Mouse (Mus musculus): ENCODE data around the gene Plxna4. TPM values are rescaled to one million over a fixed set of nuclear protein-coding genes. Genes with fewer than 3 reads are reported as not detected.

The Plxna4 gene
- polyA plus RNA-seq, 1 experiment from 2014 or later, result 2.3 TPM

- Histone ChIP-seq H3K4me3 (replicated peaks) (no peak overlapping the region), H3K27me3 (replicated peaks) (no peaks in the 10 kb centered on the region), H3K9me3 (no peaks in the 10 kb centered on the region), H3K9ac (no peak overlapping the region), H3K4me1 (replicated peaks) (no peaks in the 10 kb centered on the region), H3K36me3 (no peaks in the 10 kb centered on the region), H3K27ac (no peak overlapping the region), H3K4me2 (replicated peaks) (no peak overlapping the region)
- no peak for ATAC-seq
- 80% methylated on average over 3 of the region's 3 CpGs for WGBS
Measured at GRCm38 (mm10) chr6:32420610-32421009, 167.4 kb downstream of the Plxna4 start.

GRCm38 (mm10) chr6:32417351-32417750 is 170.6 kb downstream of the Plxna4 start:
- Histone ChIP-seq H3K9me3 (no peaks in the 10 kb centered on the region), H3K27ac (no peak overlapping the region), H3K4me1 (replicated peaks) (no peaks in the 10 kb centered on the region), H3K9ac (no peak overlapping the region), H3K4me3 (replicated peaks) (no peak overlapping the region), H3K27me3 (replicated peaks) (no peaks in the 10 kb centered on the region), H3K36me3 (no peaks in the 10 kb centered on the region), H3K4me2 (replicated peaks) (no peak overlapping the region)
- no peak for ATAC-seq
- WGBS, result 72% methylated on average over 4 of the region's 4 CpGs

GRCm38 (mm10) chr6:32411325-32411724 is 176.7 kb downstream of the Plxna4 start:
- H3K36me3 ChIP-seq, result no peaks in the 10 kb centered on the region
- WGBS, result 59% methylated on average over 5 of the region's 5 CpGs
- no peak overlapping the region for H3K27ac ChIP-seq
- no peak overlapping the region for H3K4me3 ChIP-seq (replicated peaks)
- H3K4me2 ChIP-seq (replicated peaks), result no peak overlapping the region
- H3K9ac ChIP-seq, result no peak overlapping the region
- no peaks in the 10 kb centered on the region for H3K4me1 ChIP-seq (replicated peaks)
- ATAC-seq, result peak; percentile 59; the same call in 1 of the 2 replicates
- no peaks in the 10 kb centered on the region for H3K9me3 ChIP-seq
- no peaks in the 10 kb centered on the region for H3K27me3 ChIP-seq (replicated peaks)

- WGBS, result 40% methylated on average over 1 of the region's 1 CpGs
- H3K27me3 ChIP-seq (replicated peaks), result no peaks in the 10 kb centered on the region
Measured at GRCm38 (mm10) chr6:32409625-32410024, 178.4 kb downstream of the Plxna4 start.

GRCm38 (mm10) chr6:32407574-32408185 is 180.3 kb downstream of the Plxna4 start:
- Histone ChIP-seq H3K27me3 (replicated peaks) (no peaks in the 10 kb centered on the region), H3K4me1 (replicated peaks) (0 out of 2 replicates have a peak, but pooled peaks cover 2% of the 10 kb centered on the region), H3K4me2 (replicated peaks) (no peak overlapping the region), H3K27ac (no peak overlapping the region), H3K36me3 (no peaks in the 10 kb centered on the region), H3K9ac (no peak overlapping the region), H3K4me3 (replicated peaks) (no peak overlapping the region), H3K9me3 (no peaks in the 10 kb centered on the region)
- ATAC-seq, result no peak
- WGBS, result 31% methylated on average over 8 of the region's 8 CpGs

More at GRCm38 (mm10) chr6:32409625-32410024, 178.4 kb downstream of the Plxna4 start:
- no peak for ATAC-seq
- no peaks in the 10 kb centered on the region for H3K36me3 ChIP-seq
- H3K4me3 ChIP-seq (replicated peaks), result no peak overlapping the region
- no peak overlapping the region for H3K9ac ChIP-seq
- no peaks in the 10 kb centered on the region for H3K9me3 ChIP-seq
- H3K4me2 ChIP-seq (replicated peaks), result no peak overlapping the region
- H3K4me1 ChIP-seq (replicated peaks), result no peaks in the 10 kb centered on the region
- H3K27ac ChIP-seq, result no peak overlapping the region

- Histone ChIP-seq H3K9ac (no peak overlapping the region), H3K4me3 (replicated peaks) (no peak overlapping the region), H3K9me3 (no peaks in the 10 kb centered on the region), H3K4me1 (replicated peaks) (0 out of 2 replicates have a peak, but pooled peaks cover 2% of the 10 kb centered on the region), H3K27ac (no peak overlapping the region), H3K36me3 (no peaks in the 10 kb centered on the region), H3K27me3 (replicated peaks) (no peaks in the 10 kb centered on the region), H3K4me2 (replicated peaks) (no peak overlapping the region)
- 86% methylated on average over 20 of the region's 20 CpGs for WGBS
- ATAC-seq, result no peak
Measured at GRCm38 (mm10) chr6:32406316-32407095, 181.5 kb downstream of the Plxna4 start.

GRCm38 (mm10) chr6:32402560-32403235 is 185.3 kb downstream of the Plxna4 start:
- 66% methylated on average over 3 of the region's 3 CpGs for WGBS
- H3K36me3 ChIP-seq, result no peaks in the 10 kb centered on the region

GRCm38 (mm10) chr6:32398261-32398660 is 189.7 kb downstream of the Plxna4 start:
- H3K27me3 ChIP-seq (replicated peaks), result no peaks in the 10 kb centered on the region
- H3K9me3 ChIP-seq, result no peaks in the 10 kb centered on the region
- no peak overlapping the region for H3K9ac ChIP-seq
- no peak overlapping the region for H3K4me2 ChIP-seq (replicated peaks)
- no peak for ATAC-seq
- H3K4me1 ChIP-seq (replicated peaks), result peaks cover 8% of the 10 kb centered on the region; the same call in 1 of the 2 replicates
- H3K27ac ChIP-seq, result no peak overlapping the region
- H3K36me3 ChIP-seq, result no peaks in the 10 kb centered on the region
- no peak overlapping the region for H3K4me3 ChIP-seq (replicated peaks)
- WGBS, result 92% methylated on average over 3 of the region's 3 CpGs

More at GRCm38 (mm10) chr6:32402560-32403235, 185.3 kb downstream of the Plxna4 start:
- Histone ChIP-seq H3K4me1 (replicated peaks) (0 out of 2 replicates have a peak, but pooled peaks cover 2% of the 10 kb centered on the region), H3K9ac (no peak overlapping the region), H3K27me3 (replicated peaks) (no peaks in the 10 kb centered on the region), H3K4me2 (replicated peaks) (no peak overlapping the region), H3K9me3 (no peaks in the 10 kb centered on the region), H3K4me3 (replicated peaks) (no peak overlapping the region), H3K27ac (no peak overlapping the region)
- ATAC-seq, result no peak

GRCm38 (mm10) chr6:32397133-32397730 is 190.8 kb downstream of the Plxna4 start:
- Histone ChIP-seq H3K36me3 (no peaks in the 10 kb centered on the region), H3K4me3 (replicated peaks) (no peak overlapping the region), H3K27ac (0 out of 2 replicates have a peak overlapping the region, but pooled peaks have one; percentile 48), H3K9me3 (no peaks in the 10 kb centered on the region), H3K4me1 (replicated peaks) (peaks cover 6% of the 10 kb centered on the region; the same call in 1 of the 2 replicates), H3K27me3 (replicated peaks) (no peaks in the 10 kb centered on the region), H3K4me2 (replicated peaks) (no peak overlapping the region), H3K9ac (no peak overlapping the region)
- ATAC-seq, result peak; percentile 81
- 41% methylated on average over 6 of the region's 6 CpGs for WGBS

- no peaks in the 10 kb centered on the region for H3K36me3 ChIP-seq
- 83% methylated on average over 9 of the region's 9 CpGs for whole genome bisulfite sequencing
- H3K9me3 ChIP-seq, result no peaks in the 10 kb centered on the region
- no peak overlapping the region for H3K4me2 ChIP-seq (replicated peaks)
- no peak overlapping the region for H3K27ac ChIP-seq
- no peak overlapping the region for H3K9ac ChIP-seq
- peaks cover 6% of the 10 kb centered on the region; the same call in 1 of the 2 replicates for H3K4me1 ChIP-seq (replicated peaks)
- no peaks in the 10 kb centered on the region for H3K27me3 ChIP-seq (replicated peaks)
- ATAC-seq, result no peak
- no peak overlapping the region for H3K4me3 ChIP-seq (replicated peaks)
Measured at GRCm38 (mm10) chr6:32395415-32395814, 192.6 kb downstream of the Plxna4 start.

- no peak overlapping the region for H3K27ac ChIP-seq
- no peaks in the 10 kb centered on the region for H3K36me3 ChIP-seq
- peaks cover 4% of the 10 kb centered on the region; the same call in 1 of the 2 replicates for H3K4me1 ChIP-seq (replicated peaks)
- 70% methylated on average over 2 of the region's 2 CpGs for WGBS
- ATAC-seq, result no peak
- no peak overlapping the region for H3K9ac ChIP-seq
- H3K27me3 ChIP-seq (replicated peaks), result no peaks in the 10 kb centered on the region
- H3K9me3 ChIP-seq, result no peaks in the 10 kb centered on the region
- H3K4me2 ChIP-seq (replicated peaks), result no peak overlapping the region
- H3K4me3 ChIP-seq (replicated peaks), result no peak overlapping the region
Measured at GRCm38 (mm10) chr6:32392262-32392661, 195.7 kb downstream of the Plxna4 start.

- Histone ChIP-seq H3K9ac (no peak overlapping the region), H3K9me3 (no peaks in the 10 kb centered on the region), H3K27me3 (replicated peaks) (no peaks in the 10 kb centered on the region), H3K27ac (no peak overlapping the region), H3K4me2 (replicated peaks) (no peak overlapping the region), H3K36me3 (no peaks in the 10 kb centered on the region), H3K4me1 (replicated peaks) (no peaks in the 10 kb centered on the region), H3K4me3 (replicated peaks) (no peak overlapping the region)
- ATAC-seq, result no peak
- 63% methylated on average over 1 of the region's 1 CpGs for WGBS
Measured at GRCm38 (mm10) chr6:32388276-32388675, 199.7 kb downstream of the Plxna4 start.

Data from intestine, embryonic 15.5 days (tissue).